Mouse (Mus musculus) mesoderm, embryonic 11.5 days (tissue): ENCODE results near the gene Gm27021.

ENCODE experiments used
- DNase-seq: peaks from one replicate; pipeline ENCODE4 v3.0.0-alpha.2; 2012; ENCODE audit warnings: low read depth, low spot score

Gene Gm27021

DNA sequence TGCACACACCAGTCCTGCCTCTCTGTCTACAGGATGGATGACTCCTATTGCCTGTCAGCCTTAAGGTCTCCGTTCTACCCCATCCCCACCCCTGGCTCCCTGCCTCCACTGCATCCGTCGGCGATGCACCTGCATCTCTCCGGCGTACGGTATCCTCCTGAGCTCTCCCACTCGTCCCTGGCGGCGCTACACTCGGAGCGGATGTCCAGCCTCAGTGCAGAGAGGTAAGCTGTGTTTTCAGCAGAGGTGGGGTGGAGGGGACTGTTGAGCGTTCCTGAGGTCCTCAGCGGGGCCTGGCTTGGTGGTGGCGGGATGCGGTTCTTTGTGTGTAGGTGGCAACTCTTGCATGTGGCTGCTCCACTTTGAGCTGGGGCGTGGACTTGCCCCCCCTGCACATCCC is 100.1 kb downstream of the Gm27021 start:
- DNase-seq, result no peak

DNA sequence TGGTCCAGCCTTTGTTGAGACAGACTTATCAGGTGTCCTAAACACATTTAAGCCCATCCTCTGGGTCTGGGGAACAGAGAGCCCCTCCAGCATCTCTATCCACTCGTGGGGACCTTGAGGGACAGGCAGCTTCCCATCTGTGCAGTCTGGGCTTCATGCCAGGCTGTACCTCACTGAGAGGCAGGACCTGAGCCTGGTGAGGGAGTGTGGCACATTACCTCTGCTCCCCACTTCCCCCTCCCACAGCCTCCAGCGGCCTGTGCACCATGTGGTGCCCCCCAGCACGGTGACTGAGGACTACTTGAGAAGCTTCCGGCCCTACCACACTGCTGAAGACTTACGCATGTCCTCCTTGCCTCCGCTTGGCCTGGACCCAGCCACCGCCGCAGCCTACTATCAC is 101.2 kb downstream of the Gm27021 start:
- DNase-seq, result no peak

DNA sequence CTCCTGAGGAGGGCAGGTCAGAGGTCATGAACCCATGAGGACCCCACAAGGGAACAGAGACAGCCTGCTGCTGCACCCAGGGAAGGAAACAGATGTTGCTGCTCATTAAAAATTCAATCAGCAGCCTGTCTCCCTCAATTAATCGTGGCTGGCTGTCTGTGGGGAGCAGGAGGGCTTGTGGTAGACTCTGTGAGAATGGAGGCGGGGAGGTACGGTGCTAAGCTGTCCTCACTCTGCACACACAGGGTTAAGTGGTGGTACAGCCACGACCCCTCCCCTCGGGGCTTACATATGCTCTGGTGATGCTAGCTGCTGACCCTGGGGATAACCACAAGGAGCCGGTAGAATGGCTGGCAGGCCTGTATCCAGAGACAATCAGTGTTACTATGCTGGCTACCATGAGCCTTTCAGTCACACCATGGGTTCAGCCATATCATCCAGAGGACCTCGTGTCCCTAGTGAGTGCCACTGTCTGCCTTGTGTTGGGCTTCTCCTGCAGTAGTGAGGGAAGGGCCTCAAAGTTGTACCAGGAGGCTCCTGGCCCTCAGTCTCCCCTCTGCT is 102.6 kb downstream of the Gm27021 start:
- DNase-seq, result peak; percentile 64

DNA sequence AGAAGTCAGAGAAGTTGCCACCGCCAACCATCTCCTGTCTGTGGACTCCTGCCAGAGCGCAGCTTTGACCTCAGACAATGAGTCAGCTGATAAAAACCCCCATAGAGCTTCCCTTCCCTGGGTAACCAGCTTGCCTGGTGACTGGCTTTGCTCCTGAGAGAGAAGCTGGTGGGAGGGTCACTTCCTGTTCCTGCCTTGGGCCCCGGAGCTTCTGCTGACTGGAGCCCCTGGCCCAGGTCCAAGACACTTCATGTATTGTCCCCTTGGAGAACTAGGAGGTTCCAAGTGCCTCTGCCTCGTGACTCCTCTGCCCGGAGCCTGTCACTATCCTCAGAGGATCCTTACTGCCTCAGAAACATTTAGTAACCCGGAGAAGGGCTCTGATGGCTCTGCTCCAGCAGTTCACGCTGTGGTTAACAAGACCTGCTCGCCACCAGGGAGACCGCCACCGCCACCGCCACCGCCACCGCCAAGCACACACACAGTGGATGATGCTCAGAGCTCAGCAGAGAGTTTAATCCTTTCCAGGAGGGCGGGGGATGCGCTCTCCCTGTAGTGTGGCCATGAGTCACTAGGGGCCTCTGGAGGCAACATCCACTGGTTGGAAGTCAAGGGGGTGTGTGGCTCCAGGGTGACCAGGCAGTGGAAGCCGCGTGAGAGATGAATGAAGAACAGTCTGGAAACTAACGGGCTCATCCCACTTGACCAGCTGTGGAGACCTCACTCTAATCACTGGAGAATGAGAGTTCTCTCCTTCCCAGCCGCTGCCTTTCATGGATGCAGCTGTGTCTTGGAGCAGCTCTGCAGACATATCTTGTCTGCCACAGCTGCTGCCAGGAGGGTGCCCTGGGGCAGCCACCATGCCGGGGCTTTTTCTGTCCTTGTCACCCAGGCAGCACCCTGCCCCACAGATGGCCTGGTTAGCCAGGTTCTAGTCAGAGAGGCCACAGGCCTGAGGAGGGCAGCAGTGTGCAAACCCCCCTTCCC is 103.7 kb downstream of the Gm27021 start:
- peak; percentile 49 for DNase-seq

DNA sequence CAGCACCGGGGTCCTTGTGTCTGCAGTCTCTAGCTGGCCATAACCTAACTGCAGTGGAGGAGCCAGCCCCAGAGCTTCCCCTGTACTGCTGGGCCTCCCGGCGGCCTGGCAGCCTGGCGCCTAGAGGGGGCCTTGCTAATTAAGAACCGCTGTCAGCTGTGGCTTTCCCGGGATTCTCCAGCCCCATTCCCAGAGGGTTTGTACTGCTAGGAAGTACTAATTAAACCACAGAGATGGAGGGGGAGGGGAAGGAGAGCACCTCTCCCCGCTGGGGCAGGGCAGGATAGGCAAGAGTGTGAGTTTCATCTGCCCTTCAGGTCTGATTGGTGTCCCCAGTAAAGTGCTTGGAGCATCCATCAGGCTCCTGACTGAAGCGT is 104.5 kb downstream of the Gm27021 start:
- DNase-seq, result peak; percentile 57

DNA sequence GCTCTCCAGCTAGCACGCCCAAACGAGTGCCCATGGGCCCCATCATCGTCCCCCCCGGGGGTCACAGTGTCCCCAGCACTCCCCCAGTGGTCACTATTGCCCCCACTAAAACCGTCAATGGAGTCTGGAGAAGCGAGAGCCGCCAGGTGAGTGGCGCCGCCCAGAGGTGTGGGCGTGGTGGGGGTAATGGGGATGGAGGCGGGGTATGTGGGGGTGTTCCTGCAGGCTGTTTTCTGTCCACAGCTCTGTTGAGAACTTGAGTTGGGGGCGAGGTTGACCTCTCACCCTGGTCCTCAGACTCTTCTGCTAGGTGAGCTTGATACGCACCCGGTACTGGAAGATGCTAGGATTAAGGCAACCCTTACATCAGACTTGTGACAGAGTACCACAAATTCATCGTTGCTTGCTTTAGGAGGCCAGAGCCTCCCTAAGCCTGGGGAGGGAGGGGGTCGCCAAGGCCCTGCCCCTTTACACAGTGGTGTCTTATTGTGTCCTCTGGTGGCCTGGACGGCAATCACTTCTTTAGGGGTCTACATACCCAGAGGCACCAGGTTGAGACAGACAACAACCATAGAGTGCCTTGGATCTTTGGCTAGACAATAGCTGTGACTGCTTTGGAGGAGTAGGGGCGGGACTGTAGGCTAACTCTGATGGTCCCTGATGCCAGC is 105.1 kb downstream of the Gm27021 start:
- DNase-seq, result no peak

DNA sequence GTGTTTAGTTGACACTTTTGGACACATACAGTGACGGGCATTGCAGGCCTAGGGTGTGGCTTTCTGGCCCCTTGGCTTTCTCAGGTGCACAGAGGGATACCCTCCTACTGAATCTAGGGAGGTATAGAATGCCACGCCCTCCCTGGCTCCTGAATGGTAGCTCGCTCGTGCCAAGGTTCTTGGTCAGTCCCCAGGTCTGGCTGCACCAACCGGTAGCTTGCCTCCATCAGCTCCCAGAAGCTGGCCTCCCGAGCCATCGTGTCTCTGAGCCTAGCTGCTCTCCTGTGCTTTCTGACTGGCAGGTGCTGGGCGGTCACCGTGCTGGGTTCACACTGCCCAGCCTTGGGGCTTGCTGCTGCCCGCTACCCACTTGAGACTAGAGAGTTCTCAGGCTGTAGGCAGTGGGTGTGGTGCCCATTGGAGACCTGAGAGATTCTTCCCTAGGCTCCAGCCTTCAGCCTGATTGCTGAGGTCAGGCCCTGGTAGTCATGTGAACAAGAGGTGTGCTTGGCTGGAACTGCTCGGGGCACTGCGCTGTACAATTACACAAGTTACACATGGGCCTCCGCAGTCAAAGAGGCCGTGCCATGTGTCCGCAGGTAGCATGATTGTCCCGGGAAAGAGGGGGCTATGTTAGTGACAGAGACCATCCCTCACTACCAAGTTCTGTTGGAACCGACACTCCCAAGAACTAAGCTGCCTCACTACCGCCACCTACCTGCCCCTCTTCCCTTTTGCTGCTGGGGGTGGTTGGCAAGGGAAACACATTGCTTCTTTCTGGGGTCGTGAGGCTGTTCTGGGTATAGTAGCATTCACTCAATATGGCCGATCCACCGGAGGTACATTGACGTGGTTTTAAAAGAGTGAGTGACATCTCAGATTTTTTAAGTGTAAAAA is 106.1 kb downstream of the Gm27021 start:
- no peak for DNase-seq

DNA sequence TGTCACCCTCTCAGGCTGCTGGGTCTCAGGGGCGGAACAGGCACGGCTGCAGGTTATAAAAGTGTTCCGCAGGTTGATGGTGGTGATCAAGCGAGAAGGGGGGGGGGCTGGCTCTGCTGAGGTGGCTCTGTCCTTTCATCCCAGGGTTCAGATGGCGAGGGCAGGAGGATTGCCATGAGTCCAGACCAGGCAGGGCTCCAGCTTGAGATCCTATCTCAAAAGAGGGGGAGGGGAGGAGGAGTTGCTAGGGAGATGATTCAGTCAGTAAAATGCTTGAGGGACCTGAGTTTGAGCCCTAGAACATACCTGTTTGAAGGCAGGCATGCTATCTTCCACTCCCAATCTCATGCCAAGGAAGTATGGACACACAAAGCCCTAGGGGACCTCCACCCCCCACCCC is 107.3 kb downstream of the Gm27021 start:
- no peak for DNase-seq

DNA sequence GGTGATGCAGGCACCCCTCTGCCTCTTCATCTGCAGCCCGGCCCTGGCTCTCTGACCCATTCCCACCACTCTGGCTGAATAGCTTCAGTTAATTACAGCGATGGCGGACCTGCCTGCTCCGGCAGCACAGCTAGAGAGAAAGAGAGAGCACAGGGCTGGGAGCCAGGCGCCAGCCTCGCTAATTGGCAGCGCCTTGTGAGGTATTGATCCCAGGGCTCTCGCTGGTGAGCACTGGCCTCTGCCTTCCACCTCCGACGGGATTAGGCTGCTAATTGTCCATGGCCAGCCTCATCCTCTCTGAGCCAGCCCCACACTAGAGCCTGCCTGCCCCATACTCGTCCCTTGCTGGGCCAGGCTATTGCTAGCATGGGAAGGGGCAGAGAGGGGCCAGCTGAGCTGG is 108.2 kb downstream of the Gm27021 start:
- no peak for DNase-seq
